Mouse (Mus musculus): Measurements from ENCODE around the gene Nhsl1.

DNA sequence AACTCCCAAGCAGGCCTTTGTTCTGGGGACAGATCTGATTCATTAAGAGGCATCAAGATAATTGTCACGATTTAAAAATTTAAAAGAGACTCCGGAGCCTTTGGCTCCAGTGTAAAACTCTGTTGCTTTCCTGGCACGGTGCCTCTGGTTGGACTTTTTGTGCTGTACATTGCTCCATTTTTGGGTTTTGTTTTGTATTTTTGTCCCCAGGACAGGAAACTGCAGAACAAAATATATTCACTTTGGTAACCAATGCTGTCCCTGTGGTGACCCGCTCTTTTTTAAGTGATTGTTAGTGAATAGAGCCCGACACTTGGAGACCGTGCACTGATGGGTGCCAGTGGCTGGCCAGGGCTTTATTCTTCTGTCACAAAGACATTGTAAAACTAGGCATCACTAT is 41.4 kb downstream of the Nhsl1 start:
- TF ChIP-seq CTCF (IDR thresholded peaks at IDR 0.05; ENCODE audit: control insufficient read depth, insufficient read depth, insufficient read length) = no peak
- no peak for TF ChIP-seq MAX (IDR thresholded peaks at IDR 0.05)
- TF ChIP-seq MYOG (IDR thresholded peaks at IDR 0.05; ENCODE audit: control insufficient read depth, extremely low read depth, insufficient read length) = no peak

All from C2C12 (cell line).